Mouse (Mus musculus): ENCODE data around the gene Phf21a. TPM values are rescaled to one million over a fixed set of nuclear protein-coding genes. Genes with fewer than 3 reads are reported as not detected.

Gene Phf21a
- total RNA-seq, 2 experiments from 2014 or later = 38.1 to 41.5 TPM

- peak; percentile 79 for DNase-seq
Measured at GRCm38 (mm10) chr2:92182981-92183501, 90.1 kb downstream of the Phf21a start.

GRCm38 (mm10) chr2:92183613-92184076 is 90.7 kb downstream of the Phf21a start:
- DNase-seq = peak; percentile 95

DNA sequence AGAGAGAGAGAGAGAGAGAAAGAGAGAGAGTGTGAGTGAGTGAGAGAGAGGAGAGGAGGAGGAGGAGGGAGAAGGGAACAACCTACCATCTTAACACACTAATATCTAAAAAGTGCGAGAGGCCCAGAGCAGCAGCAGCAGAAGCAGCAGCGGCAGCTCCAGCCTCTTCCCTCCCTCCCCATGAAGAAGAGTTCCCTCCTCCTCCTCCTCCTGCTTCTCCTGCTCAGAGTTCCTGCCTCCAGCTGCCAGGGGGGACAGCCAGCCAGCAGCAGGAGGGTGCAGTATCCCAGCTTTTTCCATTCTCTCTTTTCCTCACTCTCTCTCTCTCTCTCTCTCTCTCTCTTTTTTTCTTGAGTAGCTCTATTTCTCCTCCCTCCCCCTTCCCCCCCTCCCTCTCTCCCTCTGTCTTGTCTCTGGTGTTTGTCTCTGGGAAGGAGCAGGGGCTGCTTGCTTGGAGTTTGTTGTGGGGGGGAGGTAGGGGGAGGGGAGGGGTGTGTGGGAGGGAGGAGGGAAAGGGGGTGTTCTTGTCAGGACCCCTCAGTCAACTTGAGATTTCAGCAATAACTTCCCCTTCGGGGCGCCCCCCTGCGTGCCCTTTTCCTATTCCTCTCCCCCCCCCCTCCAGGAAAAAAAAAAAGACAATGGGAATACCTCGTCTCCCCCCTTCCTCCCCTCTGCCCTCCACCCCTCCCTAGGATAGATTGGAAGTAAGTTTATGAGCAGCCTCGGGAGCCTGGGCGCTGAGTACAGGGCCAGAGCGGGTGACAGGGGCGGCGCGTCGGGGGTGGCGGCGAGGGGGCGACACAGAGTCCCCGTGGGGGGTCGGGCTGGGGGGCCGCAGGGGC is 91.4 kb downstream of the Phf21a start:
- peak; percentile 59 for DNase-seq

GRCm38 (mm10) chr2:92185062-92185765 is 92.3 kb downstream of the Phf21a start:
- peak; percentile 51 for DNase-seq

DNA sequence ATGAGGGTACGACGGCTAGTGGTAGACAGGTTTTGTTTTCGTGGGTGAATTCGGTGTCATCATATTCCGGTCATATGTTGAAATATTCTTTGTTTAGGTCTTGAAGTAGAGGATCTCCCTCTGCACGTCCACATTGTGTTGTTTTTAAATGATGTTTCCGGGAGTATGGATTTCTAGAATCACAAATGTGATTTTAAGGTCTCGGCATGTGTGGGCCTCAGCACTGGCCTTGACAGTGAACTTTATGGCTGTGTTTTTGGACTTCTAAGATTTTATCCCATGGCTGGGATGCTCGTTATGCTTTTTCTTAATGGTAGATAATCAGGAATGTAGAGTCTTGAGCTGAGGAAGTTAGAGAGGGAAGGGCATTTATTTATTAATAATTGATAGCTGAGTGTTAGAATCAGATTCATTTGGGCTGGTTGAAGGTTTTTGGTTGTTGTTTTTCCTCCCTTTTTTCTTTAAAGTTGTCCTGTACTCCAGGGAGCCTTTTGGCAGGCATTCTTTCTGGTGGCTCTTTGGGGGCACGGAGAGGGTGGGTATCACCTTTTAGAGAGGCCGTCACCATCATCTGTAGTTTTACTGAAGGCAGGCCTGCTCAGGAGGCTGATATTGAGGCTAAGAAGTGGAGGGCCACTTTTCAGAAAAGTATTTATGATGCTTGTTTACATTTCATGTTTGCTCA is 93.0 kb downstream of the Phf21a start:
- DNase-seq = no peak

DNA sequence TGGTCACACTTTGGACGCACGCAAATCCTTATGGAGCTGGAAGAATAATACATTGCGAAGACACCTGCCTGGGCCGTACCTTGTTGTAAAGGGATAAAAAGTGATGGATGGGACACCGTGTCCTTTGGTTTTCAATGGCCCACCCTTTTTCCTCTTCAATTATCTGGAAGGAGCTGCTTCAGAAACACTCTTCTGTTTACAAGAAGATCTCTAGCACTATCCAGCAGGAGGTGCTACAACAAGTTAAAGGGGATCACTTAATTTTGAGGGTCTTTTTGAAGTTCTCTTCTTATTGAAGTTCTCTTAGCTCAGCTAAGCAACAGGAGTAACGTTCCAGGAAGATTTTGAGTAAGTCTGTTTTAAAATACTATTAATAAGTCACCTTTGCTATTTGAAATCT is 94.1 kb downstream of the Phf21a start:
- DNase-seq = no peak

GRCm38 (mm10) chr2:92188744-92189143 is 95.8 kb downstream of the Phf21a start:
- DNase-seq = no peak

DNA sequence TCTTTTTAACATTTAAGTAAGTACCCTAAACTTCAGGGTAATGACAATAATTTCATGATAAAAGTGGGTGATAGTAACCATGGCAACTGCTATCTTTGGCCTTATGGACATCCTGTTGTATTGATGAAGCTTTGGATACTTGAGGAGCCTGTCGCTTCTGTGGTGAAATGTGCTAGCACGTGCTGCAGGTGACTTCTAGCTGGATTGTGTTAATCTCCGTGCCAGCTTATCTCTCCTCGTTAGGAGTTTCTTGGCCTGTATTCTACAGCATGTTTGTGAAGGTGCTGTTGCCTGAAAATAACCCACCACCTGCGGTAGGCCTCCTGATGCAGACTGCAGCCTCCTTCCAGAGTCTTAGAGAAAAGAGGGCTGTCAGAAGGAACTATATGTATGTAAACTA is 98.0 kb downstream of the Phf21a start:
- DNase-seq = no peak

DNA sequence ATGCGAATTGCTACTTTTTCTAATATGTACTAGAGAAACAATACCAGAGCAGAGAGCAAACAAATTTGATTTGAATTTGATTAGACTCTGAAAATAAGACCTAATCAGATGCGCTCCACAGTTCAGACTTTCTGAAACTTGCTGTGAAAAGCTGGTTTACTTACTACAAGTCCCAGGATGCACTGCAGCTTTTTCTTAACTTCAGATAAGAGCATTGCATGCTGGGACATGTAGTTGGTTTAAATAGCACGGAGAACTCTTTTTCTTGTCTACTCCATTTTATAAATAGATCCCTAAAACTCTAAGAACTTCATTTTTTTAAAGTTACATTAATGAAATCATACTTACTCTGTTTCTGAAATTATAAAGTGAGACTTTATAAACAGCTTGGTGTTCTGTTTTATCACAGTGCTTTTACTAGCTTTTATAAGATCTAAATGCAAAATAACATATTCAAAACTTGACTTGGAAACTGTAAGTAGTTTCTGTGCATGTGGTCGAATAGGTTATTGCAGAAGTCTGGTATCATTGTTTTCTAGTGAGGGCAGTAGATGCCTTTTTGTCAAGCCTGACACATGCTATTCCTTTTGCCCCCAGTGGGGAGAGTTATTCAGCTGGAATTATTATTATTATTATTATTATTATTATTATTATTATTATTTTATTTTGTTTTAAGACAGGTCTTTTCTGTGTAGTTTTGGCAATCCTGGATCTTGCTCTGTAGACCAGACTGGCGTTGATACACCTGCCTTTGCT is 99.1 kb downstream of the Phf21a start:
- DNase-seq = peak; percentile 25

- no peak for DNase-seq
Measured at GRCm38 (mm10) chr2:92198126-92198525, 105.2 kb downstream of the Phf21a start.

DNA sequence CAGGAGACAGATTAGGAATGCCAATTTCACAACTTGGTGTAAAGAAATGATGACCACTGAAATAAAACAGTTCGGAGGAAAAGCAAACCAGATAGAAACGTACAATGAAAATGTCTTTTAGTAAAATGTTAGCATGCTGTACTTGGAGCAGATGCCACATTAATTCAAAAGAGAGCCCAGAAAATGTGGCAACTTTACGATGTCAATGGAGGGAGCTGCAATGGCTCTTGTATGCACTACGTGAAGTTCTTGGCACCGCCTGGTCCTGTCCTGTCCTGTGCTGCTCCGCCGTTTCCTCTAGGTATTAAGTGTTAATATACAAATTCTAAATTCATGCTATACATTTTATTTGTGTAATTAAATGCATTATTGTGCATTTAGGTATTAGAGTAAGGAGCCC is 105.8 kb downstream of the Phf21a start:
- DNase-seq = no peak

- no peak for DNase-seq
Measured at GRCm38 (mm10) chr2:92199562-92200286, 106.8 kb downstream of the Phf21a start.

GRCm38 (mm10) chr2:92202319-92203040 is 109.6 kb downstream of the Phf21a start:
- DNase-seq = no peak

- DNase-seq = no peak
Measured at GRCm38 (mm10) chr2:92205010-92205639, 112.2 kb downstream of the Phf21a start.

- no peak for DNase-seq
Measured at GRCm38 (mm10) chr2:92210409-92210808, 117.5 kb downstream of the Phf21a start.

DNA sequence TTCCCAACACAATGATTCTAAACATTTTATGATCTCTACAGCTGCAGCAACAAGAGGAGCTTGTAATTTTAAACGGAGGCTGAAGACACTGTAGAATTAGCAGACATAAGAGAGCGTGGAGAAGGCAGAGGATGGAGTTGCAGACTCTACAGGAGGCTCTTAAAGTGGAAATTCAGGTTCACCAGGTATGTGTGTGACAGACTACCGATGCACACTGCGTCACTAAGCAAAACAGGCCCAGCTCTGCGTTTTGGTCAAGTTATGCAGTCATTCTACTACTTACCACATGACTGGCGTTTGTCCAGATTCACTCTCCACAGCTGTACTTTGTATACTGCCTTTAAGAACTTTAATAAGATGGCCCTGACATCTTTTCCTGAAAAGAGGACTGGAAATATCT is 128.5 kb downstream of the Phf21a start:
- no peak for DNase-seq

DNA sequence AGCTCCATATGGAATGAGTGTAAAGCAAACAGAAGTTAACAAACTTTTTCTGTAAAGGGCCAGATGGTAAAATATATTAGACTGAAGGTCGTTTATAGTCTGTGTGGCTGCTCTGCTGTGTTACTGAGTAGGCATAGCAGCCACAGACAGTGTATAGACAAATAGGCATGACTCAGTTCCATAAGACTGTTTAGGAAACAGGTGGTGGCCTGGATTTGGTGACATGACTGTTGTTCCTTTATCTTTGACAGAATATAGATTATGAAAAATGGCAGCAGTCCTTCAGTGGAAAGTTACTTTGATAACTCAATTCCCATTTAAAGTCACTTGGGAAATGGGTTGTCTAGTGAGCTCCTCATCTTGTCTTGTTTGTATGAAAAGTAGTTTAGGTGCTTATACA is 132.7 kb downstream of the Phf21a start:
- no peak for DNase-seq

DNA sequence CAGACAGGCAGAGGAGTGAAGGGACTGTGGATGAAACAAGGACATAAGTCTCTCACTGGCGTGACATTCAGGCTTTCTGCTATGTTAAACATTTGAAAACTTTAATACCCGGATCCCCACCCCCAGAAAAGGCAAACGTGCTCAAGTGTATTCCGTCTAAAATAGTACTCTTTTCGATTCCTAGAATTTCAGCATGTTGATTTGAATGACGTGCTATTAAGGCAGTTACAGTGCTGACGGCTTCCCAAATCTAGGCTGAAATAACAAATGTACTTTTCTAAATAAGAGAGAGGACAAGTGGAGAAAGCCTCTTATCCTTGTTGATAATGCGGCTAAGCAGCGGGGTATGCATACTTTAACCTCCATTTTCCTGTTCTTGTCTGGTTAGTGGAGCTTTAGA is 137.1 kb downstream of the Phf21a start:
- DNase-seq = no peak

DNA sequence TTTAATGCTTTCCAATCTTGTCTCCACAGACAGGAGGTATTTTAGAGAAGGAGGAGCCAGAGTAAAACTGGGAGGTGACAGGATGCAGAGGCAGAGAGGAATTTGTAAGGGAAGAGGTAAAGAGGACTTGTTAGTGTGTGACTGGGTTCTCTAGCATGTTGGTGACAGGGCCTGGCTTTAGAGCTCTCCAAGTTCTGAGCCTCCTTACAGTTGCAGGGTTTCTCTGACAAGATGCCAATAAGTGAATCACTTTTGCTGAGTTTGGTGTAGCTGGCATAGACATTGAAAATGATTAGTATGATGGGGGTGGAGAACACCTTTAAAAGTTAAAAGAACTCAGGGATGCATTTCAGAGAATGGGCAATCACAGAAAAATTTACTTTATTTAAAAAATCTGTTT is 138.8 kb downstream of the Phf21a start:
- no peak for DNase-seq

- no peak for DNase-seq
Measured at GRCm38 (mm10) chr2:92234768-92235332, 141.9 kb downstream of the Phf21a start.
